Mouse (Mus musculus) adrenal gland, adult 2 months (tissue): Measurements from ENCODE around the gene Islr. TPM values are rescaled to one million over a fixed set of nuclear protein-coding genes. Genes with fewer than 3 reads are reported as not detected.

ENCODE experiments used
- DNase-seq: peaks from one replicate; pipeline ENCODE4 v3.0.0; 2021
- polyA plus RNA-seq: library from polyadenylated mRNA; depleted of rRNA; stranded (reverse); fragments of >200 nt; gene quantifications from 2 replicates; pipeline ENCODE4 v1.2.3, GENCODE M21; 2012
- total RNA-seq, 2 experiments: library from RNA; stranded (reverse); gene quantifications; 2 replicates each; pipeline ENCODE4 v1.2.3; 2021

The Islr gene
- total and polyA plus RNA-seq, 3 experiments: 23.5 to 93.8 (median 30.9) TPM

- peak; percentile 34 for DNase-seq
These were observed 53.3 kb downstream of the Islr start for GRCm38 (mm10) chr9:58150733-58151361.

GRCm38 (mm10) chr9:58148806-58149205, 55.3 kb downstream of the Islr start:
- DNase-seq: peak; percentile 73

GRCm38 (mm10) chr9:58145417-58145816, 58.7 kb downstream of the Islr start:
- peak; percentile 42 for DNase-seq

- no peak for DNase-seq
These were observed 59.4 kb downstream of the Islr start for GRCm38 (mm10) chr9:58144664-58145063.

GRCm38 (mm10) chr9:58143419-58143818, 60.7 kb downstream of the Islr start:
- no peak for DNase-seq

GRCm38 (mm10) chr9:58139947-58140346, 64.2 kb downstream of the Islr start:
- peak; percentile 55 for DNase-seq

- no peak for DNase-seq
These were observed 68.2 kb downstream of the Islr start for GRCm38 (mm10) chr9:58135921-58136321.

- DNase-seq: no peak
These were observed 69.2 kb downstream of the Islr start for GRCm38 (mm10) chr9:58134906-58135305.

GRCm38 (mm10) chr9:58133893-58134884, 69.9 kb downstream of the Islr start:
- no peak for DNase-seq

GRCm38 (mm10) chr9:58131735-58132134, 72.4 kb downstream of the Islr start:
- no peak for DNase-seq

- no peak for DNase-seq
These were observed 73.2 kb downstream of the Islr start for GRCm38 (mm10) chr9:58130909-58131308.

GRCm38 (mm10) chr9:58129508-58129907, 74.6 kb downstream of the Islr start:
- no peak for DNase-seq

GRCm38 (mm10) chr9:58128926-58129413, 75.1 kb downstream of the Islr start:
- no peak for DNase-seq

GRCm38 (mm10) chr9:58125811-58126210, 78.3 kb downstream of the Islr start:
- no peak for DNase-seq

GRCm38 (mm10) chr9:58125085-58125484, 79.0 kb downstream of the Islr start:
- DNase-seq: no peak

- no peak for DNase-seq
These were observed 85.4 kb downstream of the Islr start, which contains the start of gene Ccdc33 for GRCm38 (mm10) chr9:58118671-58119070. Ccdc33 (minus strand) TSS chr9:58118823.

GRCm38 (mm10) chr9:58116024-58116651, 88.0 kb downstream of the Islr start:
- DNase-seq: no peak

GRCm38 (mm10) chr9:58115297-58115925, 88.7 kb downstream of the Islr start:
- no peak for DNase-seq

GRCm38 (mm10) chr9:58114019-58114418, 90.1 kb downstream of the Islr start:
- DNase-seq: no peak

GRCm38 (mm10) chr9:58113279-58113884, 90.7 kb downstream of the Islr start:
- DNase-seq: no peak

GRCm38 (mm10) chr9:58112866-58113278, 91.2 kb downstream of the Islr start:
- DNase-seq: no peak
